Mouse (Mus musculus): ENCODE data around the gene Prss50. TPM values are rescaled to one million over a fixed set of nuclear protein-coding genes. Genes with fewer than 3 reads are reported as not detected.

The Prss50 gene
- total RNA-seq, 2 experiments from 2014 or later = 0.71 TPM; not detected in 1

GRCm38 (mm10) chr9:110873681-110874659 is 16.2 kb downstream of the Prss50 start:
- DNase-seq (ENCODE audit: low spot score in 2 of 2) = peak; percentile 23 to 59
- intact Hi-C loops (cut with DNase I) = loop anchor here (5.0 to 10.0 kb wide), 2 partner anchors 239 to 462 kb away; no protein-coding TSS in a partner anchor

GRCm38 (mm10) chr9:110874660-110875191 is 17.0 kb downstream of the Prss50 start:
- intact Hi-C loops (cut with DNase I) = loop anchor here (5.0 to 10.0 kb wide), 2 partner anchors 240 to 462 kb away; no protein-coding TSS in a partner anchor
- DNase-seq (ENCODE audit: low spot score in 2 of 2) = no peak

- intact Hi-C loops (cut with DNase I) = loop anchor here (10.0 kb wide), 1 partner anchor 240 kb away; no protein-coding TSS in a partner anchor
- DNase-seq (ENCODE audit: low spot score in 2 of 2) = no peak
Measured at GRCm38 (mm10) chr9:110875288-110875695, 17.5 kb downstream of the Prss50 start.

GRCm38 (mm10) chr9:110877353-110877752 is 19.6 kb downstream of the Prss50 start:
- DNase-seq (ENCODE audit: low spot score in 2 of 2) = no peak
- intact Hi-C loops (cut with DNase I) = loop anchor here (10.0 kb wide), 1 partner anchor 243 kb away; no protein-coding TSS in a partner anchor

- DNase-seq (ENCODE audit: low spot score in 2 of 2) = peak in 1 of 2 experiments; percentile 19
- intact Hi-C loops (cut with DNase I) = loop anchor here (10.0 kb wide), 1 partner anchor 243 kb away; no protein-coding TSS in a partner anchor
Measured at GRCm38 (mm10) chr9:110877888-110878287, 20.1 kb downstream of the Prss50 start.

- DNase-seq (ENCODE audit: low spot score in 2 of 2) = peak in 1 of 2 experiments; percentile 45
- intact Hi-C loops (cut with DNase I) = loop anchor here (10.0 kb wide), 1 partner anchor 245 kb away; no protein-coding TSS in a partner anchor
Measured at GRCm38 (mm10) chr9:110879191-110879920, 21.6 kb downstream of the Prss50 start, which contains the start of gene Als2cl. Gene Als2cl, plus strand, starts transcription at chr9:110879870.

GRCm38 (mm10) chr9:110879998-110880561 is 22.3 kb downstream of the Prss50 start, which contains the start of gene Tmie:
Gene Tmie, minus strand, starts transcription at chr9:110880113.
- DNase-seq (ENCODE audit: low spot score in 2 of 2) = peak; percentile 24 to 38
- intact Hi-C loops (cut with DNase I) = loop anchor here (10.0 kb wide), 1 partner anchor 245 kb away; no protein-coding TSS in a partner anchor

GRCm38 (mm10) chr9:110880772-110881171 is 23.0 kb downstream of the Prss50 start:
- intact Hi-C loops (cut with DNase I) = no loop called here
- no peak for DNase-seq (ENCODE audit: low spot score in 2 of 2)

- DNase-seq (ENCODE audit: low spot score in 2 of 2) = no peak
- intact Hi-C loops (cut with DNase I) = no loop called here
Measured at GRCm38 (mm10) chr9:110881953-110882352, 24.2 kb downstream of the Prss50 start.

GRCm38 (mm10) chr9:110887388-110888303 is 29.9 kb downstream of the Prss50 start:
- no peak for DNase-seq (ENCODE audit: low spot score in 2 of 2)
- intact Hi-C loops (cut with DNase I) = no loop called here

GRCm38 (mm10) chr9:110888935-110889334 is 31.2 kb downstream of the Prss50 start:
- intact Hi-C loops (cut with DNase I) = no loop called here
- no peak for DNase-seq (ENCODE audit: low spot score in 2 of 2)

GRCm38 (mm10) chr9:110890026-110890783 is 32.4 kb downstream of the Prss50 start:
- intact Hi-C loops (cut with DNase I) = no loop called here
- no peak for DNase-seq (ENCODE audit: low spot score in 2 of 2)

- intact Hi-C loops (cut with DNase I) = no loop called here
- no peak for DNase-seq (ENCODE audit: low spot score in 2 of 2)
Measured at GRCm38 (mm10) chr9:110891077-110891828, 33.5 kb downstream of the Prss50 start.

- intact Hi-C loops (cut with DNase I) = no loop called here
- DNase-seq (ENCODE audit: low spot score in 2 of 2) = no peak
Measured at GRCm38 (mm10) chr9:110892552-110892951, 34.8 kb downstream of the Prss50 start.

- intact Hi-C loops (cut with DNase I) = no loop called here
- no peak for DNase-seq (ENCODE audit: low spot score in 2 of 2)
Measured at GRCm38 (mm10) chr9:110893429-110893828, 35.7 kb downstream of the Prss50 start.

GRCm38 (mm10) chr9:110895507-110895906 is 37.7 kb downstream of the Prss50 start:
- intact Hi-C loops (cut with DNase I) = no loop called here
- DNase-seq (ENCODE audit: low spot score in 2 of 2) = no peak

GRCm38 (mm10) chr9:110895994-110896393 is 38.2 kb downstream of the Prss50 start:
- no peak for DNase-seq (ENCODE audit: low spot score in 2 of 2)
- intact Hi-C loops (cut with DNase I) = no loop called here

Data from left cerebral cortex, postnatal 25 days (tissue).